Mouse (Mus musculus) MEL (cell line): ENCODE data around the gene Heatr3. TPM values are rescaled to one million over a fixed set of nuclear protein-coding genes. Genes with fewer than 3 reads are reported as not detected.

Source experiments
- DNase-seq: peaks from one replicate; pipeline ENCODE4 v3.0.0; 2011; ENCODE audit warnings: low read depth, low spot score
- H3K27ac ChIP-seq: 2 replicates; pipeline ENCODE4 v1.5.1; 2012; ENCODE audit warnings: low read depth, mild to moderate bottlenecking, control low read depth, low read length, moderate library complexity; ENCODE audit not compliant: control insufficient read depth
- H3K27me3 ChIP-seq, 2 experiments: fragments of 150-350 bp in 1 of 2; sonication (generic) in 1 of 2; 2 replicates each; pipeline ENCODE4 v1.6.1; 2012; ENCODE audit warnings: low read length in 2 of 2, mild to moderate bottlenecking in 2 of 2, improper control_type of control experiment in 1 of 2, moderate library complexity in 1 of 2; ENCODE audit not compliant: insufficient read depth in 2 of 2, control insufficient read depth in 1 of 2
- H3K36me3 ChIP-seq, 2 experiments: 2 replicates each; pipeline ENCODE4 v1.6.1; 2012 to 2014; ENCODE audit warnings: low read length in 2 of 2, improper control_type of control experiment in 1 of 2, inconsistent platforms in 1 of 2, mild to moderate bottlenecking in 1 of 2; ENCODE audit not compliant: insufficient read depth in 2 of 2, control insufficient read depth in 1 of 2
- H3K4me1 ChIP-seq, 2 experiments: fragments of 150-350 bp in 1 of 2; sonication (generic) in 1 of 2; 2 replicates each; pipeline ENCODE4 v1.6.1; 2012; ENCODE audit warnings: low read length in 2 of 2, improper control_type of control experiment in 1 of 2, mild to moderate bottlenecking in 1 of 2; ENCODE audit not compliant: insufficient read depth in 2 of 2, control insufficient read depth in 1 of 2
- H3K4me3 ChIP-seq, 2 experiments: fragments of 150-350 bp in 1 of 2; sonication (generic) in 1 of 2; 2 replicates each; pipeline ENCODE4 v1.5.1; 2012; ENCODE audit warnings: low read depth in 2 of 2, low read length in 2 of 2, mild to moderate bottlenecking in 2 of 2, moderate library complexity in 2 of 2, control low read depth in 1 of 2, improper control_type of control experiment in 1 of 2; ENCODE audit not compliant: control insufficient read depth in 1 of 2, insufficient read depth in 1 of 2
- H3K79me2 ChIP-seq: 2 replicates; pipeline ENCODE4 v1.6.1; 2012; ENCODE audit warnings: mild to moderate bottlenecking, low read length, moderate library complexity; ENCODE audit not compliant: control insufficient read depth, poor library complexity, insufficient read depth
- H3K9ac ChIP-seq: 2 replicates; pipeline ENCODE4 v1.6.1; 2012; ENCODE audit warnings: low read depth, mild to moderate bottlenecking, control low read depth, low read length, moderate library complexity; ENCODE audit not compliant: control insufficient read depth, poor library complexity, severe bottlenecking
- H3K9me3 ChIP-seq: fragments of 150-350 bp; sonication (generic); replicated peaks from 2 replicates; pipeline ENCODE4 v1.6.1; 2012; ENCODE audit warnings: mild to moderate bottlenecking, low read length, improper control_type of control experiment, moderate library complexity; ENCODE audit not compliant: insufficient read depth
- BHLHE40 ChIP-seq: IDR thresholded peaks from 2 replicates; pipeline ENCODE4 v1.6.1; 2012; ENCODE audit warnings: low read depth, mild to moderate bottlenecking, inconsistent platforms, low read length, improper control_type of control experiment, borderline replicate concordance
- EP300 ChIP-seq, 2 experiments: IDR thresholded peaks; 2 replicates each; pipeline ENCODE4 v1.6.1; 2011; ENCODE audit warnings: improper control_type of control experiment in 2 of 2, low read length in 2 of 2, low read depth in 1 of 2, mild to moderate bottlenecking in 1 of 2
- GABPA ChIP-seq: IDR thresholded peaks from 2 replicates; pipeline ENCODE4 v1.6.1; 2012; ENCODE audit warnings: low read depth, mild to moderate bottlenecking, inconsistent platforms, low read length, improper control_type of control experiment, moderate library complexity
- JUND ChIP-seq: IDR thresholded peaks from 2 replicates; pipeline ENCODE4 v1.6.1; 2011; ENCODE audit warnings: low read depth, mild to moderate bottlenecking, improper control_type of control experiment, low read length
- MAZ ChIP-seq: IDR thresholded peaks from 2 replicates; pipeline ENCODE4 v1.6.1; 2012; ENCODE audit warnings: low read depth, mild to moderate bottlenecking, inconsistent platforms, low read length, improper control_type of control experiment
- MEF2A ChIP-seq: IDR thresholded peaks from 2 replicates; pipeline ENCODE4 v1.6.1; 2014; ENCODE audit warnings: low read depth, mild to moderate bottlenecking, inconsistent platforms, low read length, improper control_type of control experiment; ENCODE audit not compliant: poor library complexity, insufficient replicate concordance, severe bottlenecking; ENCODE audit errors: extremely low read depth
- MXI1 ChIP-seq: IDR thresholded peaks from 2 replicates; pipeline ENCODE4 v1.6.1; 2011; ENCODE audit warnings: mild to moderate bottlenecking, low read depth, low read length, improper control_type of control experiment
- MYC ChIP-seq: IDR thresholded peaks from 2 replicates; pipeline ENCODE4 v1.6.1; 2011; ENCODE audit warnings: low read depth, mild to moderate bottlenecking, low read length, improper control_type of control experiment, moderate library complexity
- POLR2A ChIP-seq, 2 experiments: IDR thresholded peaks; 2 replicates each; pipeline ENCODE4 v1.6.1; 2011 to 2012; ENCODE audit warnings: low read length in 2 of 2, mild to moderate bottlenecking in 2 of 2, control low read depth in 1 of 2, improper control_type of control experiment in 1 of 2, low read depth in 1 of 2, moderate library complexity in 1 of 2; ENCODE audit not compliant: control insufficient read depth in 1 of 2, insufficient read depth in 1 of 2, poor library complexity in 1 of 2
- POLR2AphosphoS5 ChIP-seq: IDR thresholded peaks from 2 replicates; pipeline ENCODE4 v1.6.1; 2012; ENCODE audit warnings: low read depth, borderline replicate concordance, mild to moderate bottlenecking, inconsistent platforms, low read length, moderate library complexity, mixed read lengths
- RCOR1 ChIP-seq: IDR thresholded peaks from 2 replicates; pipeline ENCODE4 v1.6.1; 2012; ENCODE audit warnings: low read depth, mild to moderate bottlenecking, inconsistent platforms, low read length, improper control_type of control experiment
- SIN3A ChIP-seq: IDR thresholded peaks from 2 replicates; pipeline ENCODE4 v1.6.1; 2012; ENCODE audit warnings: low read length, improper control_type of control experiment, inconsistent platforms
- SMC3 ChIP-seq: IDR thresholded peaks from 2 replicates; pipeline ENCODE4 v1.6.1; 2011; ENCODE audit warnings: low read depth, low read length, improper control_type of control experiment
- TCF12 ChIP-seq: IDR thresholded peaks from 2 replicates; pipeline ENCODE4 v1.6.1; 2014; ENCODE audit warnings: low read depth, mild to moderate bottlenecking, inconsistent platforms, low read length, improper control_type of control experiment, moderate library complexity
- UBTF ChIP-seq: IDR thresholded peaks from 2 replicates; pipeline ENCODE4 v1.6.1; 2012; ENCODE audit warnings: low read depth, mild to moderate bottlenecking, inconsistent platforms, low read length, improper control_type of control experiment, moderate library complexity, borderline replicate concordance; ENCODE audit not compliant: insufficient read depth
- USF2 ChIP-seq, 2 experiments: IDR thresholded peaks; 2 replicates each; pipeline ENCODE4 v1.6.1; 2011 to 2012; ENCODE audit warnings: improper control_type of control experiment in 2 of 2, low read length in 2 of 2, borderline replicate concordance in 1 of 2, inconsistent platforms in 1 of 2, low read depth in 1 of 2, mild to moderate bottlenecking in 1 of 2; ENCODE audit not compliant: insufficient read depth in 1 of 2
- ZC3H11A ChIP-seq: IDR thresholded peaks from 2 replicates; pipeline ENCODE4 v1.6.1; 2012; ENCODE audit warnings: low read depth, mild to moderate bottlenecking, inconsistent platforms, low read length, improper control_type of control experiment
- ZKSCAN1 ChIP-seq: IDR thresholded peaks from 2 replicates; pipeline ENCODE4 v1.6.1; 2012; ENCODE audit warnings: low read depth, mild to moderate bottlenecking, inconsistent platforms, low read length, improper control_type of control experiment, moderate library complexity
- ZMIZ1 ChIP-seq: IDR thresholded peaks from 2 replicates; pipeline ENCODE4 v1.6.1; 2012; ENCODE audit warnings: low read depth, mild to moderate bottlenecking, inconsistent platforms, low read length, improper control_type of control experiment, moderate library complexity
- polyA plus RNA-seq, 2 experiments: library from polyadenylated mRNA; stranded (reverse) in 1 of 2; unstranded in 1 of 2; fragments of >175 nt in 1 of 2; fragments of >200 nt in 1 of 2; gene quantifications; 2 replicates each; pipeline versions ENCODE4 v1.2.1 to v1.2.4; 2012; ENCODE audit warnings: low replicate concordance in 2 of 2, low read depth in 1 of 2; ENCODE audit not compliant: insufficient read length in 2 of 2, insufficient read depth in 1 of 2, missing spikeins in 1 of 2
- total RNA-seq: library from RNA; depleted of rRNA; stranded (reverse); fragments of 300-350 nt; gene quantifications from 2 replicates; pipeline ENCODE4 v1.2.3, GENCODE M21; 2012

Heatr3 gene
- total and polyA plus RNA-seq, 3 experiments = 59.6 to 60.3 TPM; not detected in 1

DNA sequence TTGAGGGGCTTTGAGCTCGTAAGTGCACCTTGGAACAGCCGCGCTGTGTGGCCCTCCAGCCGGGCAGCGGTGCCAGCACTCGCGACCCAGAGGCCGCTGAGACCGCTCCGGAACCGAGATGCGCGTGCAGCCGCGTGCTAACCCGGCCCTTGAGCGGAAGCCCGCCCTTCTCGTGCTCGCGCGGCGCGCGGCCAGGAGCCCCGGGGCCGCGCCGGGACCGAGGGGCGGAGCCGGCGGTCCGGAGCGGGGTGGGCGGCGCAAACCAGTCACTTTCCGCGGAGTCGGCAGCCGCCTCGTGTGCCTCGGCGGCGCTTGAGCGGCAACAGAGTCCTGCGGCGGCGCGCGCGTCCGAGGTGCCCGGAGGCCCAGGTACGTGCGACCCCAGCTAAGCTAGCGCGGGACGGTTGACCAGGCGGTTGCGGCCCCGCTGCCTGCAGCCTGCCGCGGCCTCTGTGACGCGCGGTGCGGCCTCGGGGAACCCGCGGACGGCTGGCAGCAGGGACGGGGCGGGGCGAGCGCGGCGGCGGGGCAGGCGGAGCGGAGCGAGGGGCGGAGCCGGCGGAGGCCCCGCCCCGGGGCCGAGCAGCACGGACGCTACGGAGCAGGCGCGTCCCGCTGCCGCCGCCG, 61.4 kb downstream of the Heatr3 start, which contains the start of gene Tent4b (continued):
- TF ChIP-seq POLR2AphosphoS5 (no peak), EP300 (IDR thresholded peaks at IDR 0.05; ENCODE audit: low read depth in 1 of 2, low read length in 2 of 2) (no peak), MXI1 (peak; percentile 88), ZC3H11A (no peak), MYC (peak; percentile 52; the same call in 1 of the 2 replicates), SIN3A (peak; percentile 68; the same call in 1 of the 2 replicates), SMC3 (no peak), USF2 (IDR thresholded peaks at IDR 0.05; ENCODE audit: borderline replicate concordance in 1 of 2, insufficient read depth in 1 of 2, low read depth in 1 of 2, low read length in 2 of 2) (no peak), MEF2A (no peak), TCF12 (peak; percentile 18; the same call in 1 of the 2 replicates), GABPA (no peak)

DNA sequence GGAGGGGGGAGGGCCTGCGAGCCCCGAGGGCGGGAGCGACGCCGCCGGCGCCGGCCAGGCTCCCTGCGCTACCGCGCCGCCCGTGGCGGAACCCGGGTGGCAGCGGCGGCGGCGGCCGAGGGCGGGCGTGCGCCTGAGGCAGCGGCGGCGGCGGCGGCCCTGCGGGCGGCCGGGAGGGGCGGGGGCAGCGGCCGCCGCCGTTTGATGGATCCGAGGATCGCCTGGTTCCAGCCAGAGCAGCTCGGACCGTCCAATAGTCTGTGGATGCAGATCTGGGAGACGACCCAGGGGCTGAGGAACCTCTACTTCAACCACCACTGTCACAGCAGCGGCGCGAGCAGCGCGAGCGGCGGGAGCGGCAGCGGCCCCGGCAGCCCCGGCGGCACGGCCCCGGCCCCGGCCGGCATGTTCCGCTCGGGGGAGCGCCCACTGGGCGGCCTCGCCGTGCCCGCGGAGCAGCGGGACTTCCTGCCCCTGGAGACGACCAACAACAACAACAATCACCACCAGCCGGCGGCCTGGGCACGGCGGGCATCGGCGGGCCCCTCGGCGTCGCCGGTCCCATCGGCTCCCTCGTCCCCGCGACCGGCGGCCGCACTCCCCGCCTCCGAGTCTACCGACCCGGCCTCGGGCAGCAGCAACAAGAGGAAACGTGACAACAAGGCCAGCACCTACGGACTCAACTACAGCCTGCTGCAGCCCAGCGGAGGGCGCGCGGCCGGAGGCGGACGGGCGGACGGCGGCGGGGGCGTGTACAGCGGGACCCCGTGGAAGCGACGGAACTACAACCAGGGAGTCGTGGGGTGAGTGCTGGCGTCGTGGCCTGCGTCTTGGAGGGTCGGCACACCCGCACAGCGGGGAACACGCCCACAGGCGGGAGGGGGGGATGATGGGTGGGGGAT, 62.3 kb downstream of the Heatr3 start:
- peak; percentile 39 for DNase-seq
- H3K4me1 ChIP-seq = peaks cover 5 to 17% of the 10 kb centered on the region in 2 experiments

More for the DNA sequence above, 62.3 kb downstream of the Heatr3 start:
- peak overlapping the region; percentile 89 for H3K9ac ChIP-seq
- TF ChIP-seq MAZ = peak; percentile 48; the same call in 1 of the 2 replicates
- no peak for TF ChIP-seq RCOR1
- no peak; the same call in 1 of the 2 replicates for TF ChIP-seq MXI1
- TF ChIP-seq UBTF = 0 out of 2 replicates have a peak, but pooled peaks have one; percentile 56
- TF ChIP-seq MYC = no peak
- no peak for TF ChIP-seq JUND
- no peak for TF ChIP-seq POLR2A (IDR thresholded peaks at IDR 0.05; ENCODE audit: control insufficient read depth in 1 of 2, insufficient read depth in 1 of 2, low read depth in 1 of 2, low read length in 2 of 2, poor library complexity in 1 of 2)
- TF ChIP-seq ZKSCAN1 = no peak
- no peak for TF ChIP-seq BHLHE40
- TF ChIP-seq SIN3A = peak; percentile 56; the same call in 1 of the 2 replicates
- TF ChIP-seq ZMIZ1 = no peak
- TF ChIP-seq, all 39 proteins: peak for 3
- no peaks in the 10 kb centered on the region; a peak in 1 of 4 replicates for H3K27me3 ChIP-seq
- no peaks in the 10 kb centered on the region for H3K9me3 ChIP-seq
- peak overlapping the region; percentile 86 for H3K4me3 ChIP-seq
- H3K36me3 ChIP-seq = peaks cover 2 to 15% of the 10 kb centered on the region in 2 experiments; a peak in 3 of 4 replicates
- H3K79me2 ChIP-seq = peaks cover 47% of the 10 kb centered on the region
- peak overlapping the region; percentile 48; the same call in 1 of the 2 replicates for H3K27ac ChIP-seq
